Mouse (Mus musculus): ENCODE data around the gene Gba2. TPM values are rescaled to one million over a fixed set of nuclear protein-coding genes. Genes with fewer than 3 reads are reported as not detected.

The Gba2 gene
- polyA plus RNA-seq, 1 experiment from 2014 or later: 16.7 TPM

- ATAC-seq (ENCODE audit: insufficient number of reproducible peaks, insufficient read depth, low FRiP score, low read depth): peak; percentile 12; the same call in 1 of the 2 replicates
- no peak overlapping the region for H3K27ac ChIP-seq (replicated peaks in 1 of 2; ENCODE audit: control insufficient read depth in 1 of 2, insufficient read depth in 1 of 2, low read depth in 2 of 2, low read length in 2 of 2)
These were observed 9.0 kb upstream of the Gba2 start for GRCm38 (mm10) chr4:43587681-43588080.

GRCm38 (mm10) chr4:43586411-43586810, 7.7 kb upstream of the Gba2 start:
- H3K36me3 ChIP-seq (ENCODE audit: control insufficient read depth, insufficient read depth, low read length): peaks cover 26% of the 10 kb centered on the region
- peaks cover 8 to 13% of the 10 kb centered on the region in 2 experiments for H3K4me1 ChIP-seq (ENCODE audit: control insufficient read depth in 2 of 2, insufficient read depth in 2 of 2, low read length in 2 of 2)
- H3K4me2 ChIP-seq (ENCODE audit: low read length): no peak overlapping the region
- no peak overlapping the region for H3K4me3 ChIP-seq (ENCODE audit: control insufficient read depth in 1 of 2, insufficient read depth in 1 of 2, low read depth in 1 of 2, low read length in 2 of 2)
- 61% methylated on average over 8 of the region's 8 CpGs for WGBS
- H3K27me3 ChIP-seq (ENCODE audit: control insufficient read depth, insufficient read depth, low read length): no peaks in the 10 kb centered on the region
- H3K9me3 ChIP-seq (ENCODE audit: control insufficient read depth, low read length): no peaks in the 10 kb centered on the region
- no peak overlapping the region for H3K27ac ChIP-seq (replicated peaks in 1 of 2; ENCODE audit: control insufficient read depth in 1 of 2, insufficient read depth in 1 of 2, low read depth in 2 of 2, low read length in 2 of 2)
- no peak overlapping the region for H3K9ac ChIP-seq (ENCODE audit: low read length)
- ATAC-seq (ENCODE audit: insufficient number of reproducible peaks, insufficient read depth, low FRiP score, low read depth): no peak

More at GRCm38 (mm10) chr4:43587681-43588080, 9.0 kb upstream of the Gba2 start:
- Histone ChIP-seq H3K36me3 (ENCODE audit: control insufficient read depth, insufficient read depth, low read length) (peaks cover 13% of the 10 kb centered on the region), H3K9me3 (ENCODE audit: control insufficient read depth, low read length) (no peaks in the 10 kb centered on the region), H3K4me1 (ENCODE audit: control insufficient read depth in 2 of 2, insufficient read depth in 2 of 2, low read length in 2 of 2) (peaks cover 8 to 13% of the 10 kb centered on the region in 2 experiments), H3K4me3 (ENCODE audit: control insufficient read depth in 1 of 2, insufficient read depth in 1 of 2, low read depth in 1 of 2, low read length in 2 of 2) (no peak overlapping the region), H3K9ac (ENCODE audit: low read length) (no peak overlapping the region), H3K27me3 (ENCODE audit: control insufficient read depth, insufficient read depth, low read length) (no peaks in the 10 kb centered on the region), H3K4me2 (ENCODE audit: low read length) (0 out of 2 replicates have a peak overlapping the region, but pooled peaks have one; percentile 16)
- 24% methylated on average over 7 of the region's 7 CpGs for WGBS

GRCm38 (mm10) chr4:43585682-43586081, 7.0 kb upstream of the Gba2 start:
- H3K27ac ChIP-seq (replicated peaks in 1 of 2; ENCODE audit: control insufficient read depth in 1 of 2, insufficient read depth in 1 of 2, low read depth in 2 of 2, low read length in 2 of 2): no peak overlapping the region
- H3K4me2 ChIP-seq (ENCODE audit: low read length): no peak overlapping the region
- no peak overlapping the region for H3K9ac ChIP-seq (ENCODE audit: low read length)
- no peaks in the 10 kb centered on the region for H3K9me3 ChIP-seq (ENCODE audit: control insufficient read depth, low read length)
- peaks cover 8 to 13% of the 10 kb centered on the region in 2 experiments for H3K4me1 ChIP-seq (ENCODE audit: control insufficient read depth in 2 of 2, insufficient read depth in 2 of 2, low read length in 2 of 2)
- H3K36me3 ChIP-seq (ENCODE audit: control insufficient read depth, insufficient read depth, low read length): peaks cover 33% of the 10 kb centered on the region
- no peak for ATAC-seq (ENCODE audit: insufficient number of reproducible peaks, insufficient read depth, low FRiP score, low read depth)
- H3K4me3 ChIP-seq (ENCODE audit: control insufficient read depth in 1 of 2, insufficient read depth in 1 of 2, low read depth in 1 of 2, low read length in 2 of 2): no peak overlapping the region
- WGBS: 49% methylated on average over 10 of the region's 10 CpGs
- H3K27me3 ChIP-seq (ENCODE audit: control insufficient read depth, insufficient read depth, low read length): no peaks in the 10 kb centered on the region

- H3K36me3 ChIP-seq (ENCODE audit: control insufficient read depth, insufficient read depth, low read length): peaks cover 41% of the 10 kb centered on the region
- peaks cover 9 to 14% of the 10 kb centered on the region in 2 experiments for H3K4me1 ChIP-seq (ENCODE audit: control insufficient read depth in 2 of 2, insufficient read depth in 2 of 2, low read length in 2 of 2)
- H3K27me3 ChIP-seq (ENCODE audit: control insufficient read depth, insufficient read depth, low read length): no peaks in the 10 kb centered on the region
- H3K4me2 ChIP-seq (ENCODE audit: low read length): no peak within 1 kb of the TSS
- H3K9ac ChIP-seq (ENCODE audit: low read length): no peak within 1 kb of the TSS
- no peak for ATAC-seq (ENCODE audit: insufficient number of reproducible peaks, insufficient read depth, low FRiP score, low read depth)
- no peaks in the 10 kb centered on the region for H3K9me3 ChIP-seq (ENCODE audit: control insufficient read depth, low read length)
- H3K27ac ChIP-seq (replicated peaks in 1 of 2; ENCODE audit: control insufficient read depth in 1 of 2, insufficient read depth in 1 of 2, low read depth in 2 of 2, low read length in 2 of 2): no peak within 1 kb of the TSS
- H3K4me3 ChIP-seq (ENCODE audit: control insufficient read depth in 1 of 2, insufficient read depth in 1 of 2, low read depth in 1 of 2, low read length in 2 of 2): no peak within 1 kb of the TSS
- 50% methylated on average over 12 of the region's 12 CpGs for WGBS
These were observed 6.1 kb upstream of the Gba2 start, which contains the start of gene Msmp for GRCm38 (mm10) chr4:43584444-43585416. Msmp (minus strand) TSS chr4:43584494.

GRCm38 (mm10) chr4:43583421-43583820, 4.7 kb upstream of the Gba2 start:
- H3K27ac ChIP-seq (replicated peaks in 1 of 2; ENCODE audit: control insufficient read depth in 1 of 2, insufficient read depth in 1 of 2, low read depth in 2 of 2, low read length in 2 of 2): no peak overlapping the region
- H3K4me3 ChIP-seq (ENCODE audit: control insufficient read depth in 1 of 2, insufficient read depth in 1 of 2, low read depth in 1 of 2, low read length in 2 of 2): no peak overlapping the region
- 69% methylated on average over 7 of the region's 7 CpGs for WGBS
- H3K36me3 ChIP-seq (ENCODE audit: control insufficient read depth, insufficient read depth, low read length): peaks cover 41% of the 10 kb centered on the region
- no peak for ATAC-seq (ENCODE audit: insufficient number of reproducible peaks, insufficient read depth, low FRiP score, low read depth)
- H3K9me3 ChIP-seq (ENCODE audit: control insufficient read depth, low read length): no peaks in the 10 kb centered on the region
- no peaks in the 10 kb centered on the region for H3K27me3 ChIP-seq (ENCODE audit: control insufficient read depth, insufficient read depth, low read length)
- H3K9ac ChIP-seq (ENCODE audit: low read length): no peak overlapping the region
- H3K4me1 ChIP-seq (ENCODE audit: control insufficient read depth in 2 of 2, insufficient read depth in 2 of 2, low read length in 2 of 2): peaks cover 10 to 19% of the 10 kb centered on the region in 2 experiments
- no peak overlapping the region for H3K4me2 ChIP-seq (ENCODE audit: low read length)

- Histone ChIP-seq H3K4me2 (ENCODE audit: low read length) (no peak overlapping the region), H3K9ac (ENCODE audit: low read length) (no peak overlapping the region), H3K36me3 (ENCODE audit: control insufficient read depth, insufficient read depth, low read length) (peaks cover 41% of the 10 kb centered on the region), H3K4me1 (ENCODE audit: control insufficient read depth in 2 of 2, insufficient read depth in 2 of 2, low read length in 2 of 2) (peaks cover 5 to 19% of the 10 kb centered on the region in 2 experiments), H3K27me3 (ENCODE audit: control insufficient read depth, insufficient read depth, low read length) (no peaks in the 10 kb centered on the region), H3K9me3 (ENCODE audit: control insufficient read depth, low read length) (no peaks in the 10 kb centered on the region), H3K27ac (replicated peaks in 1 of 2; ENCODE audit: control insufficient read depth in 1 of 2, insufficient read depth in 1 of 2, low read depth in 2 of 2, low read length in 2 of 2) (no peak overlapping the region), H3K4me3 (ENCODE audit: control insufficient read depth in 1 of 2, insufficient read depth in 1 of 2, low read depth in 1 of 2, low read length in 2 of 2) (no peak overlapping the region)
- no peak for ATAC-seq (ENCODE audit: insufficient number of reproducible peaks, insufficient read depth, low FRiP score, low read depth)
- WGBS: 91% methylated on average over 5 of the region's 5 CpGs
These were observed 3.6 kb upstream of the Gba2 start for GRCm38 (mm10) chr4:43582241-43582640.

GRCm38 (mm10) chr4:43581381-43581780, 2.7 kb upstream of the Gba2 start:
- Histone ChIP-seq H3K9me3 (ENCODE audit: control insufficient read depth, low read length) (no peaks in the 10 kb centered on the region), H3K27ac (replicated peaks in 1 of 2; ENCODE audit: control insufficient read depth in 1 of 2, insufficient read depth in 1 of 2, low read depth in 2 of 2, low read length in 2 of 2) (no peak overlapping the region), H3K36me3 (ENCODE audit: control insufficient read depth, insufficient read depth, low read length) (peaks cover 44% of the 10 kb centered on the region), H3K27me3 (ENCODE audit: control insufficient read depth, insufficient read depth, low read length) (no peaks in the 10 kb centered on the region), H3K4me2 (ENCODE audit: low read length) (no peak overlapping the region), H3K9ac (ENCODE audit: low read length) (no peak overlapping the region), H3K4me1 (ENCODE audit: control insufficient read depth in 2 of 2, insufficient read depth in 2 of 2, low read length in 2 of 2) (peaks cover 14 to 28% of the 10 kb centered on the region in 2 experiments), H3K4me3 (ENCODE audit: control insufficient read depth in 1 of 2, insufficient read depth in 1 of 2, low read depth in 1 of 2, low read length in 2 of 2) (no peak overlapping the region)
- WGBS: 90% methylated on average over 12 of the region's 12 CpGs
- ATAC-seq (ENCODE audit: insufficient number of reproducible peaks, insufficient read depth, low FRiP score, low read depth): no peak

Data from heart, embryonic 14.5 days (tissue).